Mouse (Mus musculus) embryonic stem cell, embryonic (primary cell): Measurements from ENCODE around the gene Dad1.

Experiments used
- CTCF ChIA-PET, 4 experiments: fragments of 300-600 bp in 2 of 4; fragments of 350-600 bp in 2 of 4; sonication (Branson Sonifier 250); formaldehyde crosslinking; loops; one replicate each; lab custom pipeline; 2022; ENCODE audit warnings: inconsistent platforms in 2 of 4; lab: Charles Lee
- POLR2A ChIA-PET, 4 experiments: fragments of 300-600 bp in 2 of 4; fragments of 350-600 bp in 2 of 4; sonication (Branson Sonifier 250); formaldehyde crosslinking; loops; one replicate each; lab custom pipeline; 2022; ENCODE audit warnings: antibody characterized with exemption in 4 of 4, inconsistent platforms in 1 of 4; lab: Charles Lee

The Dad1 gene

GRCm38 (mm10) chr14:54206309-54206708, 47.6 kb downstream of the Dad1 start:
- POLR2A ChIA-PET, result interaction anchor here in 1 of 4 experiments (0.6 kb wide), 1 partner anchor 50 kb away, joined by 6 read pairs; no protein-coding TSS in a partner anchor

GRCm38 (mm10) chr14:54205904-54206303, 48.0 kb downstream of the Dad1 start:
- POLR2A ChIA-PET, result interaction anchor here in 1 of 4 experiments (0.6 kb wide), 1 partner anchor 50 kb away, joined by 6 read pairs; no protein-coding TSS in a partner anchor
- CTCF ChIA-PET, result no interaction called here

More at GRCm38 (mm10) chr14:54206309-54206708, 47.6 kb downstream of the Dad1 start:
- CTCF ChIA-PET, result no interaction called here

- ChIA-PET CTCF (no interaction called here), POLR2A (no interaction called here)
Observed at GRCm38 (mm10) chr14:54204786-54205185, 49.1 kb downstream of the Dad1 start.

GRCm38 (mm10) chr14:54204311-54204710, 49.6 kb downstream of the Dad1 start:
- ChIA-PET POLR2A (no interaction called here), CTCF (no interaction called here)

GRCm38 (mm10) chr14:54203776-54204175, 50.1 kb downstream of the Dad1 start:
- ChIA-PET CTCF (no interaction called here), POLR2A (no interaction called here)

GRCm38 (mm10) chr14:54203207-54203606, 50.7 kb downstream of the Dad1 start:
- CTCF ChIA-PET, result interaction anchor here in 1 of 4 experiments (0.6 kb wide), 1 partner anchor 12 kb away, joined by 16 read pairs; no protein-coding TSS in a partner anchor
- POLR2A ChIA-PET, result interaction anchor here in 1 of 4 experiments (0.6 to 0.7 kb wide), 2 partner anchors 84 to 113 kb away, joined by 3 read pairs; no protein-coding TSS in a partner anchor

- POLR2A ChIA-PET, result interaction anchor here in 1 of 4 experiments (0.7 kb wide), 1 partner anchor 25 kb away, joined by 3 read pairs; no protein-coding TSS in a partner anchor
- CTCF ChIA-PET, result interaction anchor here in 1 of 4 experiments (0.6 kb wide), 1 partner anchor 18 kb away, joined by 3 read pairs; no protein-coding TSS in a partner anchor
Observed at GRCm38 (mm10) chr14:54200363-54200762, 53.5 kb downstream of the Dad1 start.

- ChIA-PET CTCF (no interaction called here), POLR2A (interaction anchor here in 1 of 4 experiments (0.7 kb wide), 1 partner anchor 11 kb away, joined by 3 read pairs; no protein-coding TSS in a partner anchor)
Observed at GRCm38 (mm10) chr14:54199662-54200061, 54.2 kb downstream of the Dad1 start.

GRCm38 (mm10) chr14:54197740-54198139, 56.2 kb downstream of the Dad1 start:
- CTCF ChIA-PET, result no interaction called here
- POLR2A ChIA-PET, result no interaction called here

- POLR2A ChIA-PET, result interaction anchor here in 1 of 4 experiments (0.6 kb wide), 1 partner anchor 13 kb away, joined by 3 read pairs; no protein-coding TSS in a partner anchor
- CTCF ChIA-PET, result no interaction called here
Observed at GRCm38 (mm10) chr14:54195838-54196423, 58.0 kb downstream of the Dad1 start.

GRCm38 (mm10) chr14:54193354-54194133, 60.4 kb downstream of the Dad1 start:
- ChIA-PET POLR2A (interaction anchor here in 2 of 4 experiments (0.6 to 1.1 kb wide), 2 partner anchors 13 to 19 kb away, joined by 3 read pairs; no protein-coding TSS in a partner anchor), CTCF (interaction anchor here in 2 of 4 experiments (0.7 kb wide), 2 partner anchors 248 to 273 kb away, joined by 3 to 6 read pairs; no protein-coding TSS in a partner anchor)

GRCm38 (mm10) chr14:54192462-54192847, 61.4 kb downstream of the Dad1 start:
- POLR2A ChIA-PET, result interaction anchor here in 2 of 4 experiments (0.7 to 1.1 kb wide), 4 partner anchors 21 to 538 kb away, joined by 3 to 8 read pairs (median 7); no protein-coding TSS in a partner anchor

GRCm38 (mm10) chr14:54191594-54192461, 62.1 kb downstream of the Dad1 start:
- POLR2A ChIA-PET, result interaction anchor here in 2 of 4 experiments (0.7 to 1.1 kb wide), 4 partner anchors 21 to 538 kb away, joined by 3 to 8 read pairs (median 7); no protein-coding TSS in a partner anchor
- CTCF ChIA-PET, result no interaction called here

More at GRCm38 (mm10) chr14:54192462-54192847, 61.4 kb downstream of the Dad1 start:
- CTCF ChIA-PET, result no interaction called here

GRCm38 (mm10) chr14:54191026-54191390, 62.9 kb downstream of the Dad1 start:
- ChIA-PET CTCF (interaction anchor here in 1 of 4 experiments (0.6 kb wide), 1 partner anchor 12 kb away, joined by 16 read pairs; no protein-coding TSS in a partner anchor), POLR2A (interaction anchor here in 1 of 4 experiments (0.7 kb wide), 1 partner anchor 136 kb away, joined by 3 read pairs; no protein-coding TSS in a partner anchor)

GRCm38 (mm10) chr14:54190305-54191025, 63.4 kb downstream of the Dad1 start:
- POLR2A ChIA-PET, result interaction anchor here in 1 of 4 experiments (0.7 kb wide), 1 partner anchor 135 kb away, joined by 3 read pairs; no protein-coding TSS in a partner anchor

GRCm38 (mm10) chr14:54189255-54189654, 64.6 kb downstream of the Dad1 start:
- ChIA-PET CTCF (no interaction called here), POLR2A (no interaction called here)

More at GRCm38 (mm10) chr14:54190305-54191025, 63.4 kb downstream of the Dad1 start:
- CTCF ChIA-PET, result interaction anchor here in 1 of 4 experiments (0.6 kb wide), 1 partner anchor 13 kb away, joined by 16 read pairs; no protein-coding TSS in a partner anchor

GRCm38 (mm10) chr14:54187211-54187610, 66.7 kb downstream of the Dad1 start:
- CTCF ChIA-PET, result interaction anchor here in 1 of 4 experiments (0.6 kb wide), 2 partner anchors 52 to 759 kb away, joined by 3 to 5 read pairs; no protein-coding TSS in a partner anchor

More at GRCm38 (mm10) chr14:54187211-54187610, 66.7 kb downstream of the Dad1 start:
- POLR2A ChIA-PET, result interaction anchor here in 1 of 4 experiments (0.6 kb wide), 1 partner anchor 265 kb away, joined by 3 read pairs; no protein-coding TSS in a partner anchor
